Mouse (Mus musculus) CH12.LX (cell line): ENCODE data around the gene Gxylt1. TPM values are rescaled to one million over a fixed set of nuclear protein-coding genes. Genes with fewer than 3 reads are reported as not detected.

Experiments
- DNase-seq: peaks from one replicate; pipeline ENCODE4 v3.0.0-alpha.2; 2013; ENCODE audit errors: extremely low read depth
- H3K27ac ChIP-seq: 2 replicates; pipeline ENCODE4 v1.5.1; 2012; ENCODE audit warnings: low read depth, mild to moderate bottlenecking, control low read depth, moderate library complexity; ENCODE audit not compliant: insufficient read depth
- H3K27me3 ChIP-seq: replicated peaks from 2 replicates; pipeline ENCODE3; 2012; ENCODE audit warnings: inconsistent platforms
- H3K36me3 ChIP-seq, 2 experiments: replicated peaks in 1 of 2; 2 replicates each; pipeline versions ENCODE3 to v1.6.1; 2012; ENCODE audit warnings: inconsistent platforms in 1 of 2, low read length in 1 of 2, mild to moderate bottlenecking in 1 of 2, mixed read lengths in 1 of 2, moderate library complexity in 1 of 2; ENCODE audit not compliant: control insufficient read depth in 1 of 2, insufficient read depth in 1 of 2
- H3K4me1 ChIP-seq, 2 experiments: 2 replicates each; pipeline ENCODE4 v1.6.1; 2012; ENCODE audit warnings: inconsistent platforms in 1 of 2, moderate library complexity in 1 of 2; ENCODE audit not compliant: insufficient read depth in 2 of 2, control insufficient read depth in 1 of 2
- H3K4me2 ChIP-seq: 2 replicates; pipeline ENCODE4 v1.6.1; 2012; ENCODE audit warnings: low read depth, mild to moderate bottlenecking, control low read depth; ENCODE audit not compliant: poor library complexity, insufficient read depth, severe bottlenecking
- H3K4me3 ChIP-seq, 3 experiments: fragments of 150-350 bp in 1 of 3; sonication (generic) in 1 of 3; replicated peaks in 1 of 3; 2 replicates each; pipeline versions ENCODE3 to v1.5.1; 2011 to 2012; ENCODE audit warnings: low read depth in 2 of 3, low read length in 2 of 3, mild to moderate bottlenecking in 2 of 3, moderate library complexity in 2 of 3, control low read depth in 1 of 3, improper control_type of control experiment in 1 of 3, inconsistent platforms in 1 of 3, mixed read lengths in 1 of 3; ENCODE audit not compliant: poor library complexity in 1 of 3
- H3K79me2 ChIP-seq: replicated peaks from 2 replicates; pipeline ENCODE4 v1.6.1; 2012; ENCODE audit warnings: mild to moderate bottlenecking, moderate library complexity; ENCODE audit not compliant: control insufficient read depth, poor library complexity, insufficient read depth, severe bottlenecking; ENCODE audit errors: extremely low read depth
- H3K9ac ChIP-seq: 2 replicates; pipeline ENCODE4 v1.6.1; 2012; ENCODE audit warnings: low read depth, mild to moderate bottlenecking, control low read depth, moderate library complexity; ENCODE audit not compliant: insufficient read depth
- H3K9me3 ChIP-seq: replicated peaks from 2 replicates; pipeline ENCODE3; 2012; ENCODE audit warnings: low read length, inconsistent platforms, mixed read lengths
- E2F4 ChIP-seq: IDR thresholded peaks from 2 replicates; pipeline ENCODE4 v1.6.1; 2011; ENCODE audit warnings: low read depth, low read length, improper control_type of control experiment; ENCODE audit not compliant: insufficient replicate concordance
- ELF1 ChIP-seq: IDR thresholded peaks from 2 replicates; pipeline ENCODE4 v1.6.1; 2014; ENCODE audit warnings: low read depth, mild to moderate bottlenecking, inconsistent platforms, low read length, improper control_type of control experiment
- EP300 ChIP-seq: IDR thresholded peaks from 2 replicates; pipeline ENCODE4 v1.6.1; 2011; ENCODE audit warnings: low read length, improper control_type of control experiment
- ETS1 ChIP-seq: conservative IDR thresholded peaks from 2 replicates; pipeline ENCODE4 v1.6.1; 2012; ENCODE audit warnings: low read depth, mild to moderate bottlenecking, inconsistent platforms, low read length, improper control_type of control experiment, moderate library complexity
- GABPA ChIP-seq: IDR thresholded peaks from 2 replicates; pipeline ENCODE4 v1.6.1; 2012; ENCODE audit warnings: low read depth, low read length, improper control_type of control experiment, inconsistent platforms; ENCODE audit not compliant: insufficient replicate concordance
- HCFC1 ChIP-seq: IDR thresholded peaks from 2 replicates; pipeline ENCODE4 v1.6.1; 2012; ENCODE audit warnings: low read depth, mild to moderate bottlenecking, inconsistent platforms, low read length, improper control_type of control experiment
- IRF4 ChIP-seq: IDR thresholded peaks from 2 replicates; pipeline ENCODE4 v1.6.1; 2014; ENCODE audit warnings: low read depth, mild to moderate bottlenecking, inconsistent platforms, low read length, improper control_type of control experiment
- JUN ChIP-seq: IDR thresholded peaks from 2 replicates; pipeline ENCODE4 v1.6.1; 2011; ENCODE audit warnings: low read depth, mild to moderate bottlenecking, low read length, improper control_type of control experiment, moderate library complexity; ENCODE audit not compliant: insufficient read depth
- JUND ChIP-seq: conservative IDR thresholded peaks from 2 replicates; pipeline ENCODE4 v1.6.1; 2011; ENCODE audit warnings: low read depth, low read length, improper control_type of control experiment
- MAFK ChIP-seq: IDR thresholded peaks from 2 replicates; pipeline ENCODE4 v1.6.1; 2011; ENCODE audit warnings: low read length, improper control_type of control experiment; ENCODE audit not compliant: insufficient replicate concordance
- MAX ChIP-seq: IDR thresholded peaks from 2 replicates; pipeline ENCODE4 v1.6.1; 2011; ENCODE audit warnings: low read length, improper control_type of control experiment
- MAZ ChIP-seq: IDR thresholded peaks from 2 replicates; pipeline ENCODE4 v1.6.1; 2012; ENCODE audit warnings: low read depth, mild to moderate bottlenecking, inconsistent platforms, low read length, improper control_type of control experiment, moderate library complexity
- MXI1 ChIP-seq: IDR thresholded peaks from 2 replicates; pipeline ENCODE4 v1.6.1; 2011; ENCODE audit warnings: mild to moderate bottlenecking, low read depth, low read length, improper control_type of control experiment
- MYC ChIP-seq: IDR thresholded peaks from 2 replicates; pipeline ENCODE4 v1.6.1; 2011; ENCODE audit warnings: low read depth, mild to moderate bottlenecking, improper control_type of control experiment, low read length
- NELFE ChIP-seq: IDR thresholded peaks from 2 replicates; pipeline ENCODE4 v1.6.1; 2011; ENCODE audit warnings: low read depth, low read length, improper control_type of control experiment
- PAX5 ChIP-seq: IDR thresholded peaks from 2 replicates; pipeline ENCODE4 v1.6.1; 2012; ENCODE audit warnings: low read length, inconsistent platforms, mixed read lengths
- POLR2AphosphoS2 ChIP-seq: IDR thresholded peaks from 2 replicates; pipeline ENCODE4 v1.6.1; 2011; ENCODE audit warnings: low read depth, low read length, improper control_type of control experiment
- SIN3A ChIP-seq: IDR thresholded peaks from 2 replicates; pipeline ENCODE4 v1.6.1; 2012; ENCODE audit warnings: low read length, improper control_type of control experiment, inconsistent platforms
- SMC3 ChIP-seq: IDR thresholded peaks from 2 replicates; pipeline ENCODE4 v1.6.1; 2011; ENCODE audit warnings: low read depth, low read length, improper control_type of control experiment
- USF2 ChIP-seq: conservative IDR thresholded peaks from 2 replicates; pipeline ENCODE4 v1.6.1; 2011; ENCODE audit warnings: low read depth, low read length, improper control_type of control experiment
- ZC3H11A ChIP-seq: IDR thresholded peaks from 2 replicates; pipeline ENCODE4 v1.6.1; 2012; ENCODE audit warnings: low read depth, mild to moderate bottlenecking, inconsistent platforms, low read length, improper control_type of control experiment
- ZKSCAN1 ChIP-seq: IDR thresholded peaks from 2 replicates; pipeline ENCODE4 v1.6.1; 2012; ENCODE audit warnings: low read depth, inconsistent platforms, low read length, improper control_type of control experiment, borderline replicate concordance
- ZMIZ1 ChIP-seq: IDR thresholded peaks from 2 replicates; pipeline ENCODE4 v1.6.1; 2012; ENCODE audit warnings: low read depth, mild to moderate bottlenecking, inconsistent platforms, low read length, improper control_type of control experiment
- dilution Hi-C: fragments of 300-500 bp; cut with MboI; formaldehyde crosslinking; loops from 2 replicates; pipeline ENCODE4 v1.14.3; 2020; ENCODE audit warnings: low sequenced_read_pairs; ENCODE audit not compliant: extremely low pct_unique_long_range_greater_than_20kb, extremely low pct_ligation_motif_present
- in situ Hi-C: fragments of 300-500 bp; cut with MboI; formaldehyde crosslinking; loops from 3 replicates; pipeline ENCODE4 v1.14.3; 2019; ENCODE audit warnings: low sequenced_read_pairs, low pct_ligation_motif_present, low pct_unique_long_range_greater_than_20kb, mixed read lengths
- polyA plus RNA-seq: library from polyadenylated mRNA; unstranded; fragments of >175 nt; gene quantifications from 2 replicates; pipeline ENCODE4 v1.2.1, GENCODE M21; 2012; ENCODE audit warnings: low read depth; ENCODE audit not compliant: insufficient read length
- total RNA-seq, 2 experiments: library from RNA; depleted of rRNA; stranded (reverse); fragments of 300-350 nt in 1 of 2; fragments of >200 nt in 1 of 2; gene quantifications; 2 replicates each; pipeline ENCODE4 v1.2.3; 2012 to 2014

Gene Gxylt1
- total and polyA plus RNA-seq, 3 experiments, result 7.5 to 18.5 (median 9.5) TPM

GRCm38 (mm10) chr15:93229028-93229427, 46.0 kb downstream of the Gxylt1 start:
- no peak overlapping the region for H3K4me3 ChIP-seq
- DNase-seq, result no peak
- dilution Hi-C loops (no loop called here), in situ Hi-C loops (no loop called here)
- H3K36me3 ChIP-seq, result no peaks in the 10 kb centered on the region
- no peak overlapping the region for H3K27ac ChIP-seq
- H3K27me3 ChIP-seq, result no peaks in the 10 kb centered on the region
- H3K79me2 ChIP-seq, result no peaks in the 10 kb centered on the region
- no peak for TF ChIP-seq JUN
- no peak for TF ChIP-seq ETS1
- TF ChIP-seq ZMIZ1, result no peak
- no peak for TF ChIP-seq POLR2AphosphoS2
- TF ChIP-seq SIN3A, result no peak
- TF ChIP-seq ELF1, result no peak
- no peak for TF ChIP-seq E2F4
- TF ChIP-seq NELFE, result no peak
- no peak for TF ChIP-seq MAX
- no peak for TF ChIP-seq HCFC1
- no peak for TF ChIP-seq MXI1
- TF ChIP-seq PAX5, result no peak
- no peak for TF ChIP-seq USF2
- H3K4me2 ChIP-seq, result no peak overlapping the region
- no peak overlapping the region for H3K9ac ChIP-seq
- no peaks in the 10 kb centered on the region for H3K9me3 ChIP-seq
- no peaks in the 10 kb centered on the region for H3K4me1 ChIP-seq

GRCm38 (mm10) chr15:93228375-93228774, 46.6 kb downstream of the Gxylt1 start:
- Histone ChIP-seq H3K9me3 (no peaks in the 10 kb centered on the region), H3K4me1 (no peaks in the 10 kb centered on the region), H3K4me3 (no peak overlapping the region), H3K79me2 (no peaks in the 10 kb centered on the region)
- in situ Hi-C loops (no loop called here), dilution Hi-C loops (no loop called here)
- no peak for DNase-seq
- no peak for TF ChIP-seq MAFK
- no peak for TF ChIP-seq E2F4
- TF ChIP-seq JUND, result no peak
- TF ChIP-seq PAX5, result no peak
- no peak for TF ChIP-seq GABPA
- TF ChIP-seq EP300, result no peak
- TF ChIP-seq MAX, result no peak
- no peak for TF ChIP-seq IRF4
- TF ChIP-seq SMC3, result no peak
- no peak for TF ChIP-seq MYC
- TF ChIP-seq MAZ, result no peak
- TF ChIP-seq ZKSCAN1, result no peak
- TF ChIP-seq ZC3H11A, result no peak
- TF ChIP-seq, all 38 proteins: peak for 0
- no peak overlapping the region for H3K9ac ChIP-seq
- no peak overlapping the region for H3K4me2 ChIP-seq
- no peak overlapping the region for H3K27ac ChIP-seq
- H3K36me3 ChIP-seq, result no peaks in the 10 kb centered on the region
- no peaks in the 10 kb centered on the region for H3K27me3 ChIP-seq
